Mouse (Mus musculus): ENCODE data around the gene Man2b2. TPM values are rescaled to one million over a fixed set of nuclear protein-coding genes. Genes with fewer than 3 reads are reported as not detected.
"Not testable (repeated sequence)": the region's sequence is repeated elsewhere in the genome, so short reads cannot be mapped to it uniquely, and the experiment has no call there.

Gene Man2b2
- polyA plus RNA-seq, 1 experiment from 2014 or later = 6.1 TPM

- H3K4me2 ChIP-seq (ENCODE audit: low read depth, severe bottlenecking) = peak within 1 kb of the TSS; percentile 41
- H3K9ac ChIP-seq (ENCODE audit: low read length) = peak within 1 kb of the TSS; percentile 66
- under 1% methylated on average over 90 of the region's 90 CpGs for WGBS
- DNase-seq (ENCODE audit: low spot score) (peak; percentile 95), ATAC-seq (ENCODE audit: insufficient number of reproducible peaks, low FRiP score, low TSS enrichment, low read depth) (peak; percentile 82)
- not testable (repeated sequence) for H3K36me3 ChIP-seq (ENCODE audit: control insufficient read depth, insufficient read depth, low read length); H3K4me1 ChIP-seq (ENCODE audit: control insufficient read depth, insufficient read depth, low read length); H3K27me3 ChIP-seq (ENCODE audit: control insufficient read depth, insufficient read depth, low read length); H3K9me3 ChIP-seq (ENCODE audit: control insufficient read depth, low read length)
- H3K4me3 ChIP-seq (ENCODE audit: low read depth, low read length) = peak within 1 kb of the TSS; percentile 66
- peak within 1 kb of the TSS; percentile 94 for H3K27ac ChIP-seq (replicated peaks; ENCODE audit: low read depth, low read length)
Observed at GRCm38 (mm10) chr5:36796296-36797014, 34.0 kb downstream of the Man2b2 start, which contains the start of gene Mrfap1. Gene Mrfap1 (minus strand): TSS chr5:36796772.

GRCm38 (mm10) chr5:36795647-36796295 lies 34.7 kb downstream of the Man2b2 start:
- DNase-seq (ENCODE audit: low spot score) (peak; percentile 66), ATAC-seq (ENCODE audit: insufficient number of reproducible peaks, low FRiP score, low TSS enrichment, low read depth) (peak; percentile 23; the same call in 1 of the 2 replicates)
- H3K4me1 ChIP-seq (ENCODE audit: control insufficient read depth, insufficient read depth, low read length); H3K36me3 ChIP-seq (ENCODE audit: control insufficient read depth, insufficient read depth, low read length); H3K9me3 ChIP-seq (ENCODE audit: control insufficient read depth, low read length); H3K27me3 ChIP-seq (ENCODE audit: control insufficient read depth, insufficient read depth, low read length): not testable (repeated sequence)
- Histone ChIP-seq H3K27ac (replicated peaks; ENCODE audit: low read depth, low read length) (peak overlapping the region; percentile 94), H3K4me2 (ENCODE audit: low read depth, severe bottlenecking) (peak overlapping the region; percentile 41), H3K9ac (ENCODE audit: low read length) (peak overlapping the region; percentile 66), H3K4me3 (ENCODE audit: low read depth, low read length) (peak overlapping the region; percentile 66)
- WGBS = 8% methylated on average over 36 of the region's 37 CpGs

GRCm38 (mm10) chr5:36791861-36792260 lies 38.6 kb downstream of the Man2b2 start:
- DNase-seq (ENCODE audit: low spot score) (no peak), ATAC-seq (ENCODE audit: insufficient number of reproducible peaks, low FRiP score, low TSS enrichment, low read depth) (no peak)
- H3K27ac ChIP-seq (replicated peaks; ENCODE audit: low read depth, low read length) = no peak overlapping the region
- H3K36me3 ChIP-seq (ENCODE audit: control insufficient read depth, insufficient read depth, low read length) = no peaks in the 10 kb centered on the region; the same call in 1 of the 2 replicates
- no peak overlapping the region for H3K4me3 ChIP-seq (ENCODE audit: low read depth, low read length)
- 81% methylated on average over 9 of the region's 9 CpGs for whole genome bisulfite sequencing
- no peaks in the 10 kb centered on the region for H3K9me3 ChIP-seq (ENCODE audit: control insufficient read depth, low read length)
- no peak overlapping the region for H3K9ac ChIP-seq (ENCODE audit: low read length)
- H3K4me1 ChIP-seq (ENCODE audit: control insufficient read depth, insufficient read depth, low read length) = no peaks in the 10 kb centered on the region
- H3K27me3 ChIP-seq (ENCODE audit: control insufficient read depth, insufficient read depth, low read length) = no peaks in the 10 kb centered on the region
- no peak overlapping the region for H3K4me2 ChIP-seq (ENCODE audit: low read depth, severe bottlenecking)

GRCm38 (mm10) chr5:36786052-36786451 lies 44.4 kb downstream of the Man2b2 start:
- Histone ChIP-seq H3K9me3 (ENCODE audit: control insufficient read depth, low read length) (no peaks in the 10 kb centered on the region), H3K27ac (replicated peaks; ENCODE audit: low read depth, low read length) (no peak overlapping the region), H3K4me3 (ENCODE audit: low read depth, low read length) (no peak overlapping the region), H3K4me1 (ENCODE audit: control insufficient read depth, insufficient read depth, low read length) (no peaks in the 10 kb centered on the region), H3K27me3 (ENCODE audit: control insufficient read depth, insufficient read depth, low read length) (no peaks in the 10 kb centered on the region), H3K4me2 (ENCODE audit: low read depth, severe bottlenecking) (no peak overlapping the region), H3K9ac (ENCODE audit: low read length) (no peak overlapping the region), H3K36me3 (ENCODE audit: control insufficient read depth, insufficient read depth, low read length) (no peaks in the 10 kb centered on the region)
- WGBS = 94% methylated on average over 5 of the region's 5 CpGs
- ATAC-seq (ENCODE audit: insufficient number of reproducible peaks, low FRiP score, low TSS enrichment, low read depth) = no peak
- no peak for DNase-seq (ENCODE audit: low spot score)

- Histone ChIP-seq H3K9ac (ENCODE audit: low read length) (no peak overlapping the region), H3K27me3 (ENCODE audit: control insufficient read depth, insufficient read depth, low read length) (no peaks in the 10 kb centered on the region), H3K36me3 (ENCODE audit: control insufficient read depth, insufficient read depth, low read length) (no peaks in the 10 kb centered on the region), H3K27ac (replicated peaks; ENCODE audit: low read depth, low read length) (no peak overlapping the region), H3K9me3 (ENCODE audit: control insufficient read depth, low read length) (no peaks in the 10 kb centered on the region; the same call in 1 of the 2 replicates), H3K4me3 (ENCODE audit: low read depth, low read length) (no peak overlapping the region), H3K4me2 (ENCODE audit: low read depth, severe bottlenecking) (no peak overlapping the region), H3K4me1 (ENCODE audit: control insufficient read depth, insufficient read depth, low read length) (no peaks in the 10 kb centered on the region)
- ATAC-seq (ENCODE audit: insufficient number of reproducible peaks, low FRiP score, low TSS enrichment, low read depth) (no peak), DNase-seq (ENCODE audit: low spot score) (no peak)
- 81% methylated on average over 2 of the region's 2 CpGs for WGBS
Observed at GRCm38 (mm10) chr5:36779512-36779911, 50.9 kb downstream of the Man2b2 start.

GRCm38 (mm10) chr5:36778901-36779300 lies 51.6 kb downstream of the Man2b2 start:
- 96% methylated on average over 1 of the region's 2 CpGs for whole genome bisulfite sequencing
- Histone ChIP-seq H3K9me3 (ENCODE audit: control insufficient read depth, low read length) (no peaks in the 10 kb centered on the region; the same call in 1 of the 2 replicates), H3K27me3 (ENCODE audit: control insufficient read depth, insufficient read depth, low read length) (no peaks in the 10 kb centered on the region), H3K9ac (ENCODE audit: low read length) (no peak overlapping the region), H3K4me3 (ENCODE audit: low read depth, low read length) (no peak overlapping the region), H3K4me1 (ENCODE audit: control insufficient read depth, insufficient read depth, low read length) (no peaks in the 10 kb centered on the region), H3K4me2 (ENCODE audit: low read depth, severe bottlenecking) (no peak overlapping the region), H3K27ac (replicated peaks; ENCODE audit: low read depth, low read length) (no peak overlapping the region), H3K36me3 (ENCODE audit: control insufficient read depth, insufficient read depth, low read length) (no peaks in the 10 kb centered on the region)
- ATAC-seq (ENCODE audit: insufficient number of reproducible peaks, low FRiP score, low TSS enrichment, low read depth) (no peak), DNase-seq (ENCODE audit: low spot score) (no peak)

GRCm38 (mm10) chr5:36777186-36777585 lies 53.3 kb downstream of the Man2b2 start:
- Histone ChIP-seq H3K36me3 (ENCODE audit: control insufficient read depth, insufficient read depth, low read length) (no peaks in the 10 kb centered on the region), H3K9ac (ENCODE audit: low read length) (no peak overlapping the region), H3K27ac (replicated peaks; ENCODE audit: low read depth, low read length) (no peak overlapping the region), H3K4me1 (ENCODE audit: control insufficient read depth, insufficient read depth, low read length) (no peaks in the 10 kb centered on the region), H3K4me3 (ENCODE audit: low read depth, low read length) (no peak overlapping the region), H3K4me2 (ENCODE audit: low read depth, severe bottlenecking) (no peak overlapping the region), H3K27me3 (ENCODE audit: control insufficient read depth, insufficient read depth, low read length) (no peaks in the 10 kb centered on the region), H3K9me3 (ENCODE audit: control insufficient read depth, low read length) (no peaks in the 10 kb centered on the region; the same call in 1 of the 2 replicates)
- 11% methylated on average over 2 of the region's 2 CpGs for WGBS
- no peak for DNase-seq (ENCODE audit: low spot score)
- no peak for ATAC-seq (ENCODE audit: insufficient number of reproducible peaks, low FRiP score, low TSS enrichment, low read depth)

- H3K9ac ChIP-seq (ENCODE audit: low read length) = no peak overlapping the region
- 35% methylated on average over 9 of the region's 9 CpGs for WGBS
- no peak overlapping the region for H3K27ac ChIP-seq (replicated peaks; ENCODE audit: low read depth, low read length)
- H3K4me2 ChIP-seq (ENCODE audit: low read depth, severe bottlenecking) = no peak overlapping the region
- H3K36me3 ChIP-seq (ENCODE audit: control insufficient read depth, insufficient read depth, low read length) = no peaks in the 10 kb centered on the region
- ATAC-seq (ENCODE audit: insufficient number of reproducible peaks, low FRiP score, low TSS enrichment, low read depth) (no peak), DNase-seq (ENCODE audit: low spot score) (peak; percentile 50)
- H3K4me3 ChIP-seq (ENCODE audit: low read depth, low read length) = no peak overlapping the region
- H3K9me3 ChIP-seq (ENCODE audit: control insufficient read depth, low read length) = no peaks in the 10 kb centered on the region; the same call in 1 of the 2 replicates
- no peaks in the 10 kb centered on the region for H3K4me1 ChIP-seq (ENCODE audit: control insufficient read depth, insufficient read depth, low read length)
- H3K27me3 ChIP-seq (ENCODE audit: control insufficient read depth, insufficient read depth, low read length) = no peaks in the 10 kb centered on the region
Observed at GRCm38 (mm10) chr5:36776021-36776575, 54.4 kb downstream of the Man2b2 start.
